Mouse (Mus musculus) MEL (cell line): Measurements from ENCODE around the gene Cenpp. TPM values are rescaled to one million over a fixed set of nuclear protein-coding genes. Genes with fewer than 3 reads are reported as not detected.

Source experiments
- DNase-seq: peaks from one replicate; pipeline ENCODE4 v3.0.0; 2011; ENCODE audit warnings: low read depth, low spot score
- H3K27ac ChIP-seq: 2 replicates; pipeline ENCODE4 v1.5.1; 2012; ENCODE audit warnings: low read depth, mild to moderate bottlenecking, control low read depth, low read length, moderate library complexity; ENCODE audit not compliant: control insufficient read depth
- H3K27me3 ChIP-seq, 2 experiments: fragments of 150-350 bp in 1 of 2; sonication (generic) in 1 of 2; 2 replicates each; pipeline ENCODE4 v1.6.1; 2012; ENCODE audit warnings: low read length in 2 of 2, mild to moderate bottlenecking in 2 of 2, improper control_type of control experiment in 1 of 2, moderate library complexity in 1 of 2; ENCODE audit not compliant: insufficient read depth in 2 of 2, control insufficient read depth in 1 of 2
- H3K36me3 ChIP-seq, 2 experiments: 2 replicates each; pipeline ENCODE4 v1.6.1; 2012 to 2014; ENCODE audit warnings: low read length in 2 of 2, improper control_type of control experiment in 1 of 2, inconsistent platforms in 1 of 2, mild to moderate bottlenecking in 1 of 2; ENCODE audit not compliant: insufficient read depth in 2 of 2, control insufficient read depth in 1 of 2
- H3K4me1 ChIP-seq, 2 experiments: fragments of 150-350 bp in 1 of 2; sonication (generic) in 1 of 2; 2 replicates each; pipeline ENCODE4 v1.6.1; 2012; ENCODE audit warnings: low read length in 2 of 2, improper control_type of control experiment in 1 of 2, mild to moderate bottlenecking in 1 of 2; ENCODE audit not compliant: insufficient read depth in 2 of 2, control insufficient read depth in 1 of 2
- H3K4me3 ChIP-seq, 2 experiments: fragments of 150-350 bp in 1 of 2; sonication (generic) in 1 of 2; 2 replicates each; pipeline ENCODE4 v1.5.1; 2012; ENCODE audit warnings: low read depth in 2 of 2, low read length in 2 of 2, mild to moderate bottlenecking in 2 of 2, moderate library complexity in 2 of 2, control low read depth in 1 of 2, improper control_type of control experiment in 1 of 2; ENCODE audit not compliant: control insufficient read depth in 1 of 2, insufficient read depth in 1 of 2
- H3K79me2 ChIP-seq: 2 replicates; pipeline ENCODE4 v1.6.1; 2012; ENCODE audit warnings: mild to moderate bottlenecking, low read length, moderate library complexity; ENCODE audit not compliant: control insufficient read depth, poor library complexity, insufficient read depth
- H3K9ac ChIP-seq: 2 replicates; pipeline ENCODE4 v1.6.1; 2012; ENCODE audit warnings: low read depth, mild to moderate bottlenecking, control low read depth, low read length, moderate library complexity; ENCODE audit not compliant: control insufficient read depth, poor library complexity, severe bottlenecking
- H3K9me3 ChIP-seq: fragments of 150-350 bp; sonication (generic); replicated peaks from 2 replicates; pipeline ENCODE4 v1.6.1; 2012; ENCODE audit warnings: mild to moderate bottlenecking, low read length, improper control_type of control experiment, moderate library complexity; ENCODE audit not compliant: insufficient read depth
- CHD2 ChIP-seq: IDR thresholded peaks from 2 replicates; pipeline ENCODE4 v1.6.1; 2011; ENCODE audit warnings: low read length, improper control_type of control experiment
- CTCF ChIP-seq, 3 experiments: IDR thresholded peaks in 2 of 3; conservative IDR thresholded peaks in 1 of 3; 2 replicates each; pipeline ENCODE4 v1.5.1; 2011 to 2012; ENCODE audit warnings: low read length in 3 of 3, low read depth in 2 of 3, mild to moderate bottlenecking in 2 of 3, improper control_type of control experiment in 1 of 3, inconsistent platforms in 1 of 3, mixed read lengths in 1 of 3, moderate library complexity in 1 of 3; ENCODE audit not compliant: control insufficient read depth in 1 of 3, insufficient read depth in 1 of 3, poor library complexity in 1 of 3, severe bottlenecking in 1 of 3
- EP300 ChIP-seq, 2 experiments: IDR thresholded peaks; 2 replicates each; pipeline ENCODE4 v1.6.1; 2011; ENCODE audit warnings: improper control_type of control experiment in 2 of 2, low read length in 2 of 2, low read depth in 1 of 2, mild to moderate bottlenecking in 1 of 2
- GATA1 ChIP-seq: IDR thresholded peaks from 2 replicates; pipeline ENCODE4 v1.6.1; 2011; ENCODE audit warnings: low read depth, low read length, improper control_type of control experiment
- HCFC1 ChIP-seq: IDR thresholded peaks from 2 replicates; pipeline ENCODE4 v1.6.1; 2012; ENCODE audit warnings: low read depth, mild to moderate bottlenecking, inconsistent platforms, low read length, improper control_type of control experiment, moderate library complexity
- JUND ChIP-seq: IDR thresholded peaks from 2 replicates; pipeline ENCODE4 v1.6.1; 2011; ENCODE audit warnings: low read depth, mild to moderate bottlenecking, improper control_type of control experiment, low read length
- MYB ChIP-seq: IDR thresholded peaks from 2 replicates; pipeline ENCODE4 v1.6.1; 2011; ENCODE audit warnings: mild to moderate bottlenecking, low read depth, low read length, improper control_type of control experiment
- MYC ChIP-seq: IDR thresholded peaks from 2 replicates; pipeline ENCODE4 v1.6.1; 2011; ENCODE audit warnings: low read depth, mild to moderate bottlenecking, low read length, improper control_type of control experiment, moderate library complexity
- POLR2AphosphoS5 ChIP-seq: IDR thresholded peaks from 2 replicates; pipeline ENCODE4 v1.6.1; 2012; ENCODE audit warnings: low read depth, borderline replicate concordance, mild to moderate bottlenecking, inconsistent platforms, low read length, moderate library complexity, mixed read lengths
- RAD21 ChIP-seq: IDR thresholded peaks from 2 replicates; pipeline ENCODE4 v1.6.1; 2011; ENCODE audit warnings: mild to moderate bottlenecking, low read depth, low read length, improper control_type of control experiment
- RCOR1 ChIP-seq: IDR thresholded peaks from 2 replicates; pipeline ENCODE4 v1.6.1; 2012; ENCODE audit warnings: low read depth, mild to moderate bottlenecking, inconsistent platforms, low read length, improper control_type of control experiment
- TAL1 ChIP-seq: IDR thresholded peaks from 2 replicates; pipeline ENCODE4 v1.6.1; 2012; ENCODE audit warnings: mild to moderate bottlenecking, inconsistent platforms, low read length, moderate library complexity, mixed read lengths
- USF2 ChIP-seq, 2 experiments: IDR thresholded peaks; 2 replicates each; pipeline ENCODE4 v1.6.1; 2011 to 2012; ENCODE audit warnings: improper control_type of control experiment in 2 of 2, low read length in 2 of 2, borderline replicate concordance in 1 of 2, inconsistent platforms in 1 of 2, low read depth in 1 of 2, mild to moderate bottlenecking in 1 of 2; ENCODE audit not compliant: insufficient read depth in 1 of 2
- ZKSCAN1 ChIP-seq: IDR thresholded peaks from 2 replicates; pipeline ENCODE4 v1.6.1; 2012; ENCODE audit warnings: low read depth, mild to moderate bottlenecking, inconsistent platforms, low read length, improper control_type of control experiment, moderate library complexity
- ZMIZ1 ChIP-seq: IDR thresholded peaks from 2 replicates; pipeline ENCODE4 v1.6.1; 2012; ENCODE audit warnings: low read depth, mild to moderate bottlenecking, inconsistent platforms, low read length, improper control_type of control experiment, moderate library complexity
- polyA plus RNA-seq, 2 experiments: library from polyadenylated mRNA; stranded (reverse) in 1 of 2; unstranded in 1 of 2; fragments of >175 nt in 1 of 2; fragments of >200 nt in 1 of 2; gene quantifications; 2 replicates each; pipeline versions ENCODE4 v1.2.1 to v1.2.4; 2012; ENCODE audit warnings: low replicate concordance in 2 of 2, low read depth in 1 of 2; ENCODE audit not compliant: insufficient read length in 2 of 2, insufficient read depth in 1 of 2, missing spikeins in 1 of 2
- total RNA-seq: library from RNA; depleted of rRNA; stranded (reverse); fragments of 300-350 nt; gene quantifications from 2 replicates; pipeline ENCODE4 v1.2.3, GENCODE M21; 2012

Cenpp gene
- total and polyA plus RNA-seq, 3 experiments = 13.2 to 17.9 TPM; not detected in 1

DNA sequence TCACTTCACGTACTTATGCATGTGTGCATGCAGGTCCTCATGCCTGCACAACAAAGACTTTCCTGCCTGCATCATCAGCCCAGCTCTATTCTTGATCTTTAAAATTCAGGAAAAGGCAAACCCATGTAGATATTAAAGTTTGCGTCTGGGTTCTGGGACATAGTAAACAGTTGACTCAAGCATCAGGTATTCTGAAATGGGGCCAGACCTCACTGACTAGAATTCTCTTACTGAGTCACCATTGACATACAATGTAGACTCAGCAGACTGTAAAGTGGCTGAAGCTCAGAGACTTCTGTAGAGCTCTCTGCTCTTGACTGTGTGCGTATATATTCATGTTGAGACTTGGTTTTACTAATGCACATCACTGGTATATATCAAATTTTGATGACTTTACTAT is 103.0 kb downstream of the Cenpp start:
- Histone ChIP-seq H3K79me2 (0 out of 2 replicates have a peak, but pooled peaks cover 1% of the 10 kb centered on the region), H3K9ac (no peak overlapping the region), H3K4me3 (no peak overlapping the region), H3K27me3 (no peaks in the 10 kb centered on the region), H3K9me3 (no peaks in the 10 kb centered on the region), H3K4me1 (peaks cover 0 to 3% of the 10 kb centered on the region in 2 experiments; a peak in 2 of 4 replicates), H3K27ac (no peak overlapping the region), H3K36me3 (no peaks in the 10 kb centered on the region)
- DNase-seq = no peak
- TF ChIP-seq ZMIZ1 (no peak), CHD2 (no peak), MYB (no peak), POLR2AphosphoS5 (no peak), GATA1 (no peak), TAL1 (no peak), MYC (no peak), ZKSCAN1 (no peak), JUND (no peak), HCFC1 (no peak), EP300 (IDR thresholded peaks at IDR 0.05; ENCODE audit: low read depth in 1 of 2, low read length in 2 of 2) (no peak), RCOR1 (no peak)

DNA sequence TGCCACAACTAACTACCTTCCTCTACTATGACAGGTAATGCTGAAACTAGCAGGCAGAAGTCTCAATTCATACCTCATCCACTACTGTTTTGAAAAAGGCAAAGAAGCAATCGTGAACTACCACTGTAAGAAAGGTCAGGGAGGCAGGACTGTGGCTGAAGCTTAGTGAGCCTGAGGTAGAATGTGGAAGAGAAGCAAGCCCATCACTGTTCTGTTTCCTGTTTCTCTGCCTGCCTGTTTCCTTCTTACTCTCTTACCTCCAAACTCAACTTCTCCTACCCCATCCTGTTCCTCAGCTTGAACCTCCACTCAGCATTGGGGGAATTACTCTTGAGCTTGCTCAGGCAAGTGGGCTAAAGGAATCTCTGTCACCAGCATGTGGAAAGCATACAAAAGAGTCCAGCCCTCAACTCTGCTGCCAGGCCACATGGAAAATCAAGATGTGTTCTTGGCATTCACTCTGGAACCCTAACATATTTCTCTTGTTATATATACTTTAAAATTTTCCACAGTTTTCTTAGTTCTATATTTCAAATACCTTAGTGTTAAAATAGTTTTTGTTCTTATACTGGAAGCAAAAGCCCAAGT is 104.9 kb downstream of the Cenpp start:
- Histone ChIP-seq H3K27me3 (no peaks in the 10 kb centered on the region), H3K9ac (no peak overlapping the region), H3K36me3 (no peaks in the 10 kb centered on the region), H3K4me1 (no peaks in the 10 kb centered on the region), H3K9me3 (no peaks in the 10 kb centered on the region), H3K4me3 (no peak overlapping the region), H3K79me2 (0 out of 2 replicates have a peak, but pooled peaks cover 1% of the 10 kb centered on the region), H3K27ac (no peak overlapping the region)
- no peak for DNase-seq
- TF ChIP-seq CTCF (IDR thresholded peaks at IDR 0.05 in 2 of 3, conservative IDR thresholded peaks at IDR 0.05 in 1 of 3; ENCODE audit: control insufficient read depth in 1 of 3, insufficient read depth in 1 of 3, low read depth in 2 of 3, low read length in 3 of 3, poor library complexity in 1 of 3, severe bottlenecking in 1 of 3) (no peak), RAD21 (no peak)

DNA sequence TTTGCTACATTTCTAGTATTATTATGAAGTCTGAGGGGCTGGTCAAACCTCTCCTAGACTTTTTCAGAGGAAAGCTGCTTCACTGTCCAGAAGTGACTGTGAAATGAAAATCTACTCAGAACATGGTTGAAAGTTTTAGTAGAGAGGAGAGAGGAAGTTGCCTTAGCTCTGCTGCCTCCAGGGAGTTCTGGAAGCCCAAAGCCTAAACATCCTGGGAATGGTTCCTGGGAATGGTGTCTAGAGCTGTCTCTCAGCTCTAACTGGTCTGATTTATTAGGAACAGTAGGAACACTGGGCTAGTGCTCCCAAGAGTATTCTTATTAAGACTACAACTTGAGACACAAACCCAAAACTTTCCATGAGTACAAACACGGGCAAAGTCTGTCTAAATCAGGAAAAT is 106.1 kb downstream of the Cenpp start:
- Histone ChIP-seq H3K4me3 (no peak overlapping the region), H3K27me3 (no peaks in the 10 kb centered on the region), H3K36me3 (no peaks in the 10 kb centered on the region), H3K4me1 (no peaks in the 10 kb centered on the region), H3K9me3 (no peaks in the 10 kb centered on the region), H3K9ac (no peak overlapping the region), H3K79me2 (no peaks in the 10 kb centered on the region), H3K27ac (no peak overlapping the region)
- TF ChIP-seq USF2 (IDR thresholded peaks at IDR 0.05; ENCODE audit: borderline replicate concordance in 1 of 2, insufficient read depth in 1 of 2, low read depth in 1 of 2, low read length in 2 of 2) = no peak
- no peak for DNase-seq
